Mouse (Mus musculus): ENCODE measurements at regions not wholly inside any gene's neighbourhood (a gene's known extent, or its start where the extent isn't known, plus 50 kb on each side); places are given as distances from the start of the nearest gene placed in this dataset.

- no peak overlapping the region for H3K9ac ChIP-seq (replicated peaks; ENCODE audit: low read length)
- H3K4me2 ChIP-seq (replicated peaks; ENCODE audit: low read depth, low read length) = no peak overlapping the region
- no peak overlapping the region for H3K4me3 ChIP-seq (ENCODE audit: low read length)
- H3K27ac ChIP-seq (ENCODE audit: low read length) = no peak overlapping the region
- H3K27me3 ChIP-seq (ENCODE audit: insufficient read depth, low read length) = no peaks in the 10 kb centered on the region
- no peak for ATAC-seq (ENCODE audit: low FRiP score, low TSS enrichment)
- WGBS = 61% methylated on average over 6 of the region's 6 CpGs
- no peaks in the 10 kb centered on the region for H3K9me3 ChIP-seq (ENCODE audit: low read length)
- no peaks in the 10 kb centered on the region for H3K36me3 ChIP-seq (ENCODE audit: insufficient read depth, low read length)
- H3K4me1 ChIP-seq (ENCODE audit: insufficient read depth, low read length) = peaks cover 8% of the 10 kb centered on the region
These were observed 421.0 kb downstream of the Sorl1 start for GRCm38 (mm10) chr9:41703091-41703490.

- WGBS = 56% methylated on average over 6 of the region's 6 CpGs
- no peak for ATAC-seq (ENCODE audit: low FRiP score, low TSS enrichment)
- no peak overlapping the region for H3K4me2 ChIP-seq (replicated peaks; ENCODE audit: low read depth, low read length)
- no peak overlapping the region for H3K4me3 ChIP-seq (ENCODE audit: low read length)
- H3K36me3 ChIP-seq (ENCODE audit: insufficient read depth, low read length) = no peaks in the 10 kb centered on the region
- H3K9me3 ChIP-seq (ENCODE audit: low read length) = no peaks in the 10 kb centered on the region
- H3K4me1 ChIP-seq (ENCODE audit: insufficient read depth, low read length) = peaks cover 3% of the 10 kb centered on the region; the same call in 1 of the 2 replicates
- no peaks in the 10 kb centered on the region for H3K27me3 ChIP-seq (ENCODE audit: insufficient read depth, low read length)
- no peak overlapping the region for H3K9ac ChIP-seq (replicated peaks; ENCODE audit: low read length)
- H3K27ac ChIP-seq (ENCODE audit: low read length) = no peak overlapping the region
These were observed 423.4 kb downstream of the Sorl1 start for GRCm38 (mm10) chr9:41700683-41701082.

- Histone ChIP-seq H3K9ac (replicated peaks; ENCODE audit: low read length) (no peak overlapping the region), H3K36me3 (ENCODE audit: insufficient read depth, low read length) (no peaks in the 10 kb centered on the region), H3K4me3 (ENCODE audit: low read length) (no peak overlapping the region), H3K4me2 (replicated peaks; ENCODE audit: low read depth, low read length) (no peak overlapping the region), H3K27me3 (ENCODE audit: insufficient read depth, low read length) (no peaks in the 10 kb centered on the region), H3K27ac (ENCODE audit: low read length) (no peak overlapping the region), H3K9me3 (ENCODE audit: low read length) (no peaks in the 10 kb centered on the region), H3K4me1 (ENCODE audit: insufficient read depth, low read length) (no peaks in the 10 kb centered on the region; the same call in 1 of the 2 replicates)
- no peak for ATAC-seq (ENCODE audit: low FRiP score, low TSS enrichment)
- WGBS = 68% methylated on average over 4 of the region's 4 CpGs
These were observed 425.1 kb downstream of the Sorl1 start for GRCm38 (mm10) chr9:41699031-41699430.

GRCm38 (mm10) chr9:41697611-41698467 is 426.3 kb downstream of the Sorl1 start:
- Histone ChIP-seq H3K4me1 (ENCODE audit: insufficient read depth, low read length) (no peaks in the 10 kb centered on the region; the same call in 1 of the 2 replicates), H3K9me3 (ENCODE audit: low read length) (no peaks in the 10 kb centered on the region)
- WGBS = 57% methylated on average over 24 of the region's 24 CpGs

GRCm38 (mm10) chr9:41697160-41697559 is 426.9 kb downstream of the Sorl1 start:
- Histone ChIP-seq H3K9ac (replicated peaks; ENCODE audit: low read length) (no peak overlapping the region), H3K4me3 (ENCODE audit: low read length) (no peak overlapping the region), H3K4me2 (replicated peaks; ENCODE audit: low read depth, low read length) (no peak overlapping the region), H3K9me3 (ENCODE audit: low read length) (no peaks in the 10 kb centered on the region), H3K27ac (ENCODE audit: low read length) (no peak overlapping the region), H3K27me3 (ENCODE audit: insufficient read depth, low read length) (no peaks in the 10 kb centered on the region), H3K36me3 (ENCODE audit: insufficient read depth, low read length) (no peaks in the 10 kb centered on the region), H3K4me1 (ENCODE audit: insufficient read depth, low read length) (no peaks in the 10 kb centered on the region; the same call in 1 of the 2 replicates)
- ATAC-seq (ENCODE audit: low FRiP score, low TSS enrichment) = no peak

More at GRCm38 (mm10) chr9:41697611-41698467, 426.3 kb downstream of the Sorl1 start:
- no peak overlapping the region for H3K4me2 ChIP-seq (replicated peaks; ENCODE audit: low read depth, low read length)
- H3K4me3 ChIP-seq (ENCODE audit: low read length) = no peak overlapping the region
- no peak overlapping the region for H3K9ac ChIP-seq (replicated peaks; ENCODE audit: low read length)
- ATAC-seq (ENCODE audit: low FRiP score, low TSS enrichment) = no peak
- no peak overlapping the region for H3K27ac ChIP-seq (ENCODE audit: low read length)
- no peaks in the 10 kb centered on the region for H3K36me3 ChIP-seq (ENCODE audit: insufficient read depth, low read length)
- no peaks in the 10 kb centered on the region for H3K27me3 ChIP-seq (ENCODE audit: insufficient read depth, low read length)

- no peaks in the 10 kb centered on the region for H3K36me3 ChIP-seq (ENCODE audit: insufficient read depth, low read length)
- H3K9ac ChIP-seq (replicated peaks; ENCODE audit: low read length) = no peak overlapping the region
- no peak overlapping the region for H3K4me3 ChIP-seq (ENCODE audit: low read length)
- no peak overlapping the region for H3K27ac ChIP-seq (ENCODE audit: low read length)
- no peak overlapping the region for H3K4me2 ChIP-seq (replicated peaks; ENCODE audit: low read depth, low read length)
- no peaks in the 10 kb centered on the region for H3K4me1 ChIP-seq (ENCODE audit: insufficient read depth, low read length)
- ATAC-seq (ENCODE audit: low FRiP score, low TSS enrichment) = no peak
- WGBS = 74% methylated on average over 1 of the region's 1 CpGs
- no peaks in the 10 kb centered on the region for H3K27me3 ChIP-seq (ENCODE audit: insufficient read depth, low read length)
- no peaks in the 10 kb centered on the region for H3K9me3 ChIP-seq (ENCODE audit: low read length)
These were observed 441.2 kb downstream of the Sorl1 start for GRCm38 (mm10) chr9:41682911-41683310.

- Histone ChIP-seq H3K36me3 (ENCODE audit: insufficient read depth, low read length) (no peaks in the 10 kb centered on the region), H3K27me3 (ENCODE audit: insufficient read depth, low read length) (no peaks in the 10 kb centered on the region), H3K4me3 (ENCODE audit: low read length) (no peak overlapping the region), H3K4me1 (ENCODE audit: insufficient read depth, low read length) (no peaks in the 10 kb centered on the region), H3K4me2 (replicated peaks; ENCODE audit: low read depth, low read length) (no peak overlapping the region), H3K9ac (replicated peaks; ENCODE audit: low read length) (no peak overlapping the region), H3K27ac (ENCODE audit: low read length) (no peak overlapping the region), H3K9me3 (ENCODE audit: low read length) (no peaks in the 10 kb centered on the region)
- WGBS = 81% methylated on average over 2 of the region's 2 CpGs
- ATAC-seq (ENCODE audit: low FRiP score, low TSS enrichment) = no peak
These were observed 448.4 kb downstream of the Sorl1 start for GRCm38 (mm10) chr9:41675656-41676055.

- Histone ChIP-seq H3K27ac (ENCODE audit: low read length) (no peak overlapping the region), H3K27me3 (ENCODE audit: insufficient read depth, low read length) (no peaks in the 10 kb centered on the region), H3K4me1 (ENCODE audit: insufficient read depth, low read length) (no peaks in the 10 kb centered on the region), H3K4me3 (ENCODE audit: low read length) (no peak overlapping the region), H3K9ac (replicated peaks; ENCODE audit: low read length) (no peak overlapping the region), H3K9me3 (ENCODE audit: low read length) (no peaks in the 10 kb centered on the region), H3K4me2 (replicated peaks; ENCODE audit: low read depth, low read length) (no peak overlapping the region), H3K36me3 (ENCODE audit: insufficient read depth, low read length) (no peaks in the 10 kb centered on the region)
- WGBS = 80% methylated on average over 2 of the region's 2 CpGs
- ATAC-seq (ENCODE audit: low FRiP score, low TSS enrichment) = no peak
These were observed 451.1 kb downstream of the Sorl1 start for GRCm38 (mm10) chr9:41672958-41673357.

- Histone ChIP-seq H3K27ac (ENCODE audit: low read length) (no peak overlapping the region), H3K36me3 (ENCODE audit: insufficient read depth, low read length) (no peaks in the 10 kb centered on the region), H3K27me3 (ENCODE audit: insufficient read depth, low read length) (no peaks in the 10 kb centered on the region), H3K9me3 (ENCODE audit: low read length) (no peaks in the 10 kb centered on the region), H3K9ac (replicated peaks; ENCODE audit: low read length) (no peak overlapping the region), H3K4me1 (ENCODE audit: insufficient read depth, low read length) (no peaks in the 10 kb centered on the region), H3K4me3 (ENCODE audit: low read length) (no peak overlapping the region), H3K4me2 (replicated peaks; ENCODE audit: low read depth, low read length) (no peak overlapping the region)
- no peak for ATAC-seq (ENCODE audit: low FRiP score, low TSS enrichment)
- 77% methylated on average over 1 of the region's 1 CpGs for WGBS
These were observed 455.4 kb downstream of the Sorl1 start for GRCm38 (mm10) chr9:41668741-41669140.

- 64% methylated on average over 10 of the region's 10 CpGs for WGBS
- H3K9ac ChIP-seq (replicated peaks; ENCODE audit: low read length) = no peak overlapping the region
- no peak for ATAC-seq (ENCODE audit: low FRiP score, low TSS enrichment)
- H3K36me3 ChIP-seq (ENCODE audit: insufficient read depth, low read length) = no peaks in the 10 kb centered on the region
- H3K9me3 ChIP-seq (ENCODE audit: low read length) = no peaks in the 10 kb centered on the region
- no peaks in the 10 kb centered on the region for H3K4me1 ChIP-seq (ENCODE audit: insufficient read depth, low read length)
- no peak overlapping the region for H3K4me2 ChIP-seq (replicated peaks; ENCODE audit: low read depth, low read length)
- no peak overlapping the region for H3K4me3 ChIP-seq (ENCODE audit: low read length)
- H3K27me3 ChIP-seq (ENCODE audit: insufficient read depth, low read length) = no peaks in the 10 kb centered on the region
- H3K27ac ChIP-seq (ENCODE audit: low read length) = 0 out of 2 replicates have a peak overlapping the region, but pooled peaks have one; percentile 2
These were observed 459.0 kb downstream of the Sorl1 start for GRCm38 (mm10) chr9:41665000-41665685.

All from kidney, embryonic 16.5 days (tissue).